Mouse (Mus musculus) neural tube, embryonic 14.5 days (tissue): Measurements from ENCODE around the gene Gnb1. TPM values are rescaled to one million over a fixed set of nuclear protein-coding genes. Genes with fewer than 3 reads are reported as not detected.
A peak's percentile ranks its signal among the peaks of the same experiment; 100 is the strongest.

ENCODE experiments used
- ATAC-seq: fragments of 200-750 bp; cut with Nextera tagmentation; 2 replicates; pipeline ENCODE4 v1.8.0; 2017; ENCODE audit warnings: low read depth, mild to moderate bottlenecking, moderate TSS enrichment, moderate library complexity
- H3K27ac ChIP-seq: fragments of 300-500 bp; sonication (generic); 2 replicates; pipeline ENCODE4 v1.5.1; 2014; ENCODE audit warnings: low read depth, mild to moderate bottlenecking, control low read depth, low read length, moderate library complexity, mixed read lengths
- H3K27me3 ChIP-seq: fragments of 300-500 bp; sonication (generic); 2 replicates; pipeline ENCODE4 v1.6.1; 2014; ENCODE audit warnings: low read length; ENCODE audit not compliant: control insufficient read depth, insufficient read depth
- H3K36me3 ChIP-seq: fragments of 300-500 bp; sonication (generic); 2 replicates; pipeline ENCODE4 v1.6.1; 2014; ENCODE audit warnings: low read length, mixed read lengths; ENCODE audit not compliant: control insufficient read depth, insufficient read depth
- H3K4me1 ChIP-seq: fragments of 300-500 bp; sonication (generic); 2 replicates; pipeline ENCODE4 v1.6.1; 2014; ENCODE audit warnings: low read length; ENCODE audit not compliant: control insufficient read depth, insufficient read depth
- H3K4me2 ChIP-seq: fragments of 300-500 bp; sonication (generic); 2 replicates; pipeline ENCODE4 v1.6.1; 2014; ENCODE audit warnings: mild to moderate bottlenecking, low read depth, low read length, control low read depth
- H3K4me3 ChIP-seq: fragments of 300-500 bp; sonication (generic); 2 replicates; pipeline ENCODE4 v1.5.1; 2014; ENCODE audit warnings: low read depth, low read length, control low read depth, mixed read lengths
- H3K9ac ChIP-seq: fragments of 300-500 bp; sonication (generic); replicated peaks from 2 replicates; pipeline ENCODE4 v1.6.1; 2014; ENCODE audit warnings: low read depth, mild to moderate bottlenecking, control low read depth, low read length, mixed read lengths
- H3K9me3 ChIP-seq: fragments of 300-500 bp; sonication (generic); 2 replicates; pipeline ENCODE4 v1.6.1; 2016; ENCODE audit warnings: low read length; ENCODE audit not compliant: control insufficient read depth
- WGBS: fragments of 180-500 bp; shearing (Covaris S2); extraction: QIAGEN DNeasy Blood & Tissue Kit; methylation state at CpG from one replicate; pipeline ENCODE4 v1.1.7; 2014; 5-methylcytosine and 5-hydroxymethylcytosine counted together
- polyA plus RNA-seq: library from polyadenylated mRNA; unstranded; fragments of >200 nt; fragmentation: Nextera tagmentation; extraction: Ambion mirVana; gene quantifications from 2 replicates; pipeline ENCODE4 v1.2.1, GENCODE M21; 2014

The Gnb1 gene
- polyA plus RNA-seq, result 1,136 and 1,158 TPM in 2 replicates

- H3K27me3 ChIP-seq, result no peaks in the 10 kb centered on the region
- WGBS, result 0% methylated on average over 41 of the region's 60 CpGs
- H3K4me3 ChIP-seq, result peak within 1 kb of the TSS; percentile 98
- no peaks in the 10 kb centered on the region for H3K9me3 ChIP-seq
- peak within 1 kb of the TSS; percentile 96 for H3K27ac ChIP-seq
- H3K36me3 ChIP-seq, result no peaks in the 10 kb centered on the region
- ATAC-seq, result peak; percentile 82
- peak within 1 kb of the TSS; percentile 78 for H3K4me2 ChIP-seq
- H3K9ac ChIP-seq, result peak within 1 kb of the TSS; percentile 100
- peaks cover 31% of the 10 kb centered on the region for H3K4me1 ChIP-seq
Measured at GRCm38 (mm10) chr4:155490990-155491504, at the start of gene Gnb1. TSS of gene Gnb1 (plus strand) at chr4:155491361.

- Histone ChIP-seq H3K9ac (no peak overlapping the region), H3K36me3 (no peaks in the 10 kb centered on the region), H3K4me3 (no peak overlapping the region), H3K27ac (no peak overlapping the region), H3K4me2 (no peak overlapping the region), H3K9me3 (no peaks in the 10 kb centered on the region), H3K4me1 (no peaks in the 10 kb centered on the region), H3K27me3 (no peaks in the 10 kb centered on the region)
- ATAC-seq, result no peak
- 73% methylated on average over 3 of the region's 3 CpGs for WGBS
Measured at GRCm38 (mm10) chr4:155442808-155443207, 48.4 kb upstream of the Gnb1 start.

GRCm38 (mm10) chr4:155451597-155451996 lies 39.6 kb upstream of the Gnb1 start:
- 46% methylated on average over 10 of the region's 10 CpGs for WGBS
- H3K27ac ChIP-seq, result no peak overlapping the region
- H3K4me1 ChIP-seq, result no peaks in the 10 kb centered on the region
- ATAC-seq, result no peak
- no peak overlapping the region for H3K9ac ChIP-seq
- H3K4me2 ChIP-seq, result no peak overlapping the region
- H3K27me3 ChIP-seq, result no peaks in the 10 kb centered on the region
- no peaks in the 10 kb centered on the region for H3K36me3 ChIP-seq
- no peak overlapping the region for H3K4me3 ChIP-seq
- H3K9me3 ChIP-seq, result no peaks in the 10 kb centered on the region

- no peaks in the 10 kb centered on the region for H3K36me3 ChIP-seq
- 80% methylated on average over 5 of the region's 5 CpGs for WGBS
- no peaks in the 10 kb centered on the region for H3K27me3 ChIP-seq
- H3K9ac ChIP-seq, result no peak overlapping the region
- no peaks in the 10 kb centered on the region for H3K4me1 ChIP-seq
- no peaks in the 10 kb centered on the region for H3K9me3 ChIP-seq
- no peak for ATAC-seq
- no peak overlapping the region for H3K27ac ChIP-seq
- no peak overlapping the region for H3K4me3 ChIP-seq
- no peak overlapping the region for H3K4me2 ChIP-seq
Measured at GRCm38 (mm10) chr4:155458575-155458974, 32.6 kb upstream of the Gnb1 start.

- no peaks in the 10 kb centered on the region for H3K9me3 ChIP-seq
- no peak overlapping the region for H3K27ac ChIP-seq
- H3K27me3 ChIP-seq, result no peaks in the 10 kb centered on the region
- no peak for ATAC-seq
- H3K4me3 ChIP-seq, result no peak overlapping the region
- WGBS, result 86% methylated on average over 13 of the region's 13 CpGs
- H3K36me3 ChIP-seq, result no peaks in the 10 kb centered on the region
- H3K4me2 ChIP-seq, result no peak overlapping the region
- H3K4me1 ChIP-seq, result no peaks in the 10 kb centered on the region
- no peak overlapping the region for H3K9ac ChIP-seq
Measured at GRCm38 (mm10) chr4:155463050-155463449, 28.1 kb upstream of the Gnb1 start.

GRCm38 (mm10) chr4:155463611-155464010 lies 27.6 kb upstream of the Gnb1 start:
- Histone ChIP-seq H3K27ac (no peak overlapping the region), H3K4me3 (no peak overlapping the region), H3K4me2 (no peak overlapping the region), H3K4me1 (no peaks in the 10 kb centered on the region), H3K36me3 (no peaks in the 10 kb centered on the region), H3K9me3 (no peaks in the 10 kb centered on the region), H3K9ac (no peak overlapping the region), H3K27me3 (no peaks in the 10 kb centered on the region)
- 89% methylated on average over 6 of the region's 6 CpGs for WGBS
- ATAC-seq, result no peak

- WGBS, result 87% methylated on average over 4 of the region's 4 CpGs
- no peaks in the 10 kb centered on the region for H3K27me3 ChIP-seq
- H3K36me3 ChIP-seq, result no peaks in the 10 kb centered on the region
- H3K4me2 ChIP-seq, result no peak overlapping the region
- no peak overlapping the region for H3K4me3 ChIP-seq
- H3K4me1 ChIP-seq, result no peaks in the 10 kb centered on the region
- no peak for ATAC-seq
- no peak overlapping the region for H3K27ac ChIP-seq
- no peak overlapping the region for H3K9ac ChIP-seq
- no peaks in the 10 kb centered on the region for H3K9me3 ChIP-seq
Measured at GRCm38 (mm10) chr4:155464061-155464460, 27.1 kb upstream of the Gnb1 start.

- Histone ChIP-seq H3K27me3 (no peaks in the 10 kb centered on the region), H3K9me3 (no peaks in the 10 kb centered on the region), H3K27ac (no peak overlapping the region), H3K4me3 (no peak overlapping the region), H3K36me3 (no peaks in the 10 kb centered on the region), H3K9ac (no peak overlapping the region), H3K4me2 (no peak overlapping the region), H3K4me1 (no peaks in the 10 kb centered on the region)
- 82% methylated on average over 6 of the region's 6 CpGs for WGBS
- no peak for ATAC-seq
Measured at GRCm38 (mm10) chr4:155465607-155466006, 25.6 kb upstream of the Gnb1 start.

GRCm38 (mm10) chr4:155466080-155466479 lies 25.1 kb upstream of the Gnb1 start:
- no peak overlapping the region for H3K27ac ChIP-seq
- no peak overlapping the region for H3K4me3 ChIP-seq
- H3K36me3 ChIP-seq, result no peaks in the 10 kb centered on the region
- H3K4me2 ChIP-seq, result no peak overlapping the region
- no peak for ATAC-seq
- no peaks in the 10 kb centered on the region for H3K9me3 ChIP-seq
- H3K9ac ChIP-seq, result no peak overlapping the region
- H3K4me1 ChIP-seq, result no peaks in the 10 kb centered on the region
- H3K27me3 ChIP-seq, result no peaks in the 10 kb centered on the region
- 90% methylated on average over 5 of the region's 5 CpGs for WGBS
